Mouse (Mus musculus) embryo, embryonic 10.5 days (tissue): ENCODE measurements around the gene Mif.
"Not testable (repeated sequence)": the region's sequence is repeated elsewhere in the genome, so short reads cannot be mapped to it uniquely, and the experiment has no call there.

Source experiments
- DNase-seq: peaks from one replicate; pipeline ENCODE4 v3.0.0-alpha.2; 2015; ENCODE audit warnings: low spot score

Mif gene

DNA sequence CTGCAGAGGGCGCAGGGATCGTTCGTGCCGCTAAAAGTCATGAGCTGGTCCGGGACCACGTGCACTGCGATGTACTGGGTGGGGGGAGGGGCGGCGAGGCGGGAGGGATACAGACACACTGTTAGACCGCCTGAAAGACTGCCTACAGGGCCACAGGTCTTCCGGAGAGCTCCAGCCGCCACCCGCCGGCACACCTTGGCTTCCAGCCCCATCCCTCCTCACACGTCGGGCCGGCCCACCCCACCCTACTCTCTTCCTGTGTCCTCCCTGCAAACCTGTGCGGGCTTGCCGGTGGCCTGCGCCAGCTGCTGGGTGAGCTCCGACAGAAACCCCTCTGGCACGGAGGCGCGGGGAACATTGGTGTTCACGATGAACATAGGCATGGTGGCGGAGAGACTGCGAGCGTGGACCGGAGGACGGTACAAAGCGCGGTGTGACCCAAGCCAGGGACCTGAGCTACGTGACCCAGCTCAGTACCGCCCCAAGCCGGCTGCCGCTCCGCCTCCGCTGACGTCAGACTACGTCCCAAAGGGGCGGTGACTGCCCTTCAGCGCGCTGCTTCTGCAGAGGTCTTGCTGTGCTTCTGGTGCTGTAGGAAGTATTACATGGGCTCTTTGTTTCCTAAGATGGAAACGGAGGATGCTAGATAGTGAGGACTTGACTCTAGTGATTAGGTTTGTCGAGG is at the start of gene Mif:
Gene Mif, minus strand, starts transcription at position 455 of the 685 bp plus-strand sequence.
- DNase-seq, result peak; percentile 96

DNA sequence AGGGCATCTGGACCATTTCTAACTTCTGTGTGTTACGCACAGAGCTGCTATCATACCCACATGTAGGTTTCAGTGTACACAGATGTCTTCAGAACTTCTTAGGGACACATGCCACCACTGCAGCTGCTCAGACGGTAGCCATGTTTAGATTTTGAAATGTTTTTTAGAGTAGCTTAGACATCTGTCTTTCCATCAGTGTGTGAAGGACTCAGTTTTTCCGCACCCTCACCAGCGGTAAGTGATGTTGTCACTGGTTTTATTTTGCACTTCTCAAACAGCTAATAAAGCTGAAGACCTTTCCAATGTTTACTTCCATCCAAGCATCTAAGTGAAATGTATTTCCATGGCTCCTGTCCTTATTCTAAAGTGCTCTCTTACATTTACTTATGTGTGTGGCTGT is 46.8 kb upstream of the Mif start:
- no peak for DNase-seq

- no peak for DNase-seq
These were observed 44.4 kb upstream of the Mif start for GRCm38 (mm10) chr10:75904391-75904790.

DNA sequence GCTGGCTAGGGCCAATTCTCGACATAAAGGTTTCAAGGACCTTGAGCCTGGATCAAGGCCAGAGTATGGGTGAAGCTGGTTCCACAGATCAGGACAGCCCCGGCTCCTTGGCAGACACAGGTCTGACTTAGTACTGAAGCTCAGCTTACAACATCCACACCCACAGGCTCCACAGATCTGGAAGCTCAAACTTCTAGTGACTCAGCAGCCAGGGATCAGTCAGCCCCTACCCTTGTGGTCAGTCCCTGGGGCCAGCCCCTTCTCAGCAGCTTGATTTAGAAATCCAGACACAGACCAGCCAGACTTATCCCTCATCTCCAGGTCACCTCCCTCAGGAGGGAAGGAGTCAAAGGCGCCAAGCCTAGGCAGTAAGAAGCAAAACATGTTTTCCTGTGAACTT is 38.8 kb upstream of the Mif start:
- DNase-seq, result no peak

DNA sequence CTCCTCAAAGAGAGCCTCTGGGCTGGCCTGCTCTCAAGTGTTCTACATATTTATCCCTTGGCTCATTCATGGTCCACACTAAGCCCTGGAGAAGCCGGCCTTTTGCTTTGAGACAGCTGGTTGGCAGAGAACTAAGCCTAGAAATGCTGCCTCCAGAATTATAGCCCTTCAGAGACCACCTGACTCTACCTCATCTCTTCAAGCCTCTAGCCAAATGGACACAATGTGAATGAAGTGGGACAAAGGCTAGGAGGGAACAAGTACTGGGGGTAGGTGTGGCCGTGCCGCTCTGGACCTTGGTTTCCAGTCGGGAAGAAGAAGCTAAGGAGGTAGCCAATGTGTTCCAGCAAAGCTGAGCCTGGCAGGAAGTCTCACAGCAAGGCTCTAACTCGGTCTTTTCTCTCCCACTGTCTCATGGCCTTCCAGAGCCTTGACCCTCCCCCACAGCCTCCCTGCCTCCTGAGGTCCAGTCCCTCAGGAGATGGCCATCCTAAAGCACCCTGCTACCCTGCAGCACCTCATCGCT is 38.1 kb upstream of the Mif start:
- no peak for DNase-seq

DNA sequence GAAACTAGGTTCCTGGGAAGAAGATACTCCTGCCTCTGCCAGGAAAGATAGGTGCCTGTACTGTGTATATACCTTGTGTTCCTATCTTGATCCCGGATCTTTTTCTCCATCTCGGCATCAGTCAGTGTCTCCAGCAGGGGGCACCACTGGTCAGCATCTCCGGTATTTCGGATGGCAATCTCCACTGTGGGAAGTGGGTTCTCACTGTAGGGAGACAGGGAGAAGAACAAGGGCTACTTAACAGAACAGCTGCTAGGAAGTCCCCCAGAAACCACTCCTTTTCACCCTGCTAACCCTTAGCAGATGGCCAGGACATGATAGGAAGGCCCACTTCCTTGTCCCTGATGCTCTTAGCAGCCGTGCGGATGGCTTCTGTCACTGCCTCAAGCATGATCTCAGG is 37.3 kb upstream of the Mif start:
- peak; percentile 83 for DNase-seq

GRCm38 (mm10) chr10:75896208-75896607 is 36.2 kb upstream of the Mif start:
- DNase-seq, result no peak

DNA sequence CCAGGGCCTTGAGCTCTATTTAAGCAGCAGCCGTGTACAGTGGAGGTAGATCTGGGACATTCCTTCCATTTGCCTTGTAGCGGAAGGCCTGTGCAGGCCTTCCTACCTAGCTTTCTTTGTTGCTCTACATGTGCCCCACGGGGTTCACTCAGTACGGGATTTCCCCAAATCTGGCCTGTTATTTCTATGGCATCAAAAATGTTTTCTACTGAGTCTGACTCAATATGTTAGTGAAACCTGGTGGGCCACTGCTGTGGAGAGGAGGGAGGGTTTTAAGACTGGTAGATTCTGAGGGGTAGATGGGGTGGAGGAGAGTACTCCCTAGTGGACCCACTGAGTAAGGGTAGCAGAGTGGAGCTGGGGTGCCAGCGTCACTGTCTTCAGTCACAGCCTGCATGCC is 35.7 kb upstream of the Mif start:
- DNase-seq, result no peak

GRCm38 (mm10) chr10:75894601-75895000 is 34.6 kb upstream of the Mif start:
- no peak for DNase-seq

- peak; percentile 98 for DNase-seq
These were observed 33.2 kb upstream of the Mif start, which contains the start of gene Derl3 for GRCm38 (mm10) chr10:75893089-75893750. TSS of gene Derl3 (plus strand) at chr10:75893413.

DNA sequence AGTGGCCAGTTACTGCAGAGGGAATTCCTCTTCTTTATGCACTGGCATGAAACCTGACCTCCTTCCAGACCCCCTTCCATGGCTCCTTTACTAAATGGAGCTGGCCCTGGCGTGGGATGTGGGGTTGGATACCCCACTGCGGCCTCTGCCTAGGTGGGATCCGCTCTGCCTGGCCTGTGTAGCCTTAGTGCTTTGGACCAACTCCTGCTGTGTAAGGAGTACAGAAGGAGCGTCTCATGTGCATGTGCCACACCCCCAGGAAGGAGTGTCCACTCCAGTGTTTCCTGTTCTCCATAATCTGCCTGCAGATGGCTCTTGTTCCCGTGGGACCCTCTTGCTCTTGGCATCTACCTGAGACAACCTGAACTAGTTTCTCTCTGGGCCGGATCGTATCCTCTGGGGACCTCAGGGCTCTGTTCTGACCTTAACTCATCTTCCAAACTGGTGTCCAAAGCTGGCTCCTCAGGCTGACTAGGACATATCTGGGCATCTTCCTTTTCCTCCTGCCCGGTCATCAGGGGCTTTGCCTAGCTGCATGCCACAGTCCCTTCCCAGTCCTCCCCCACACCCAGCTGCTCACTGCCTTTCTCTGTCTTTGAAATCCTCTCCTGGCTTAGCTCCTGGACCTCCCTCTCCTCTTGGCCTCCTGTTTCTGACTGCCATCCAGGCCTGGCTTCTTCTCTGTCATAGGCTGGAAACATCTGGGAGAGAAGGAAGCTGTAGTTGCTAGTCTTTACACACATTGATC is 29.5 kb upstream of the Mif start:
- DNase-seq, result peak; percentile 10

DNA sequence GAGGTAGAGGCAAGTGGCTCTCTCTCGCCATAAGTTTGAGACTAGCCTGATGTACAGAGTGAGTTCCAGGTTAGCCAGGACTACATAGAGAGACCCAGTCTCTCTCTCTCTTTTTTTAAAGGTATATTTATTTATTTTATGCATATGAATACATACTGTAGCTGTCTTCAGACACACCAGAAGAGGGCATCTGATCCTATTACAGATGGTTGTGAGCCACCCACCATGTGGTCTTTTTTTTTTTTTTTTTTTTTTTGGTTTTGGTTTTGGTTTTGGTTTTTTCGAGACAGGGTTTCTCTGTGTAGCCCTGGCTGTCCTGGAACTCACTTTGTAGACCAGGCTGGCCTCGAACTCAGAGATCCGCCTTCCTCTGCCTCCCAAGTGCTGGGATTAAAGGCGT is 27.5 kb upstream of the Mif start:
- not testable (repeated sequence) for DNase-seq

DNA sequence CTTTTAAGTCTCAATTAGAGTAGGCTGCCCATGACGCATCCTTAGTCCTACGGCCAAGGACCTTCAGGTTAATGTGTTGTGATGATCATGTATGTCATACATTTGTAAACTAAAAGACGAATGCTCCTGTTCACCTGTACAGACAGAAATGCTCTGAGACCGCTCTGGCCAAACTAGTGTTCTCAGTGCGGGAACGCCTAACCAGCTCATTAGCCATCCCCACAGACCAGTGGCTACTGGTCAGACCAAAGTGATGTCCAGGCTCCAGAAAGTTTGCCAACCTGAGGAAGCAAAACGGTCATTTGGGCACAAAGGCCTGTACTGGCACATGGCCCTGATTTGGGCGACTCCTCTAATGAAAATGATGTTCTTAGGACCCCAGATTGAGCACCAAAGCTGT is 24.7 kb upstream of the Mif start:
- DNase-seq, result no peak

DNA sequence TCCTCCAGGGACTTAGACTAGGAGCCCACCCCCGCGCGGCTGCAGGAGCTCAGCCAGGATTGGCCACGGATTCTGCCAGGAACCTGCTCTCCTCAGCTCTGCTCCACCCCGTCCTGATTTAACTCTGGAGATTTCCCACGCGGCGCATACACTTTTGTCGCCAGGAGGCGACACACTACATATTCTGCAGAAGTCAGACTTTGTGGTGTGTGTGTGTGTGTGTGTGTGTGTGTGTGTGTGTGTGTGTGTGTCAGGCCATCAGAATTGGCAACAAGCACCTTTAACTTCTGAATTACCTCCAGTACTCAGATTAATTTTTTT is 23.2 kb upstream of the Mif start:
- peak; percentile 87 for DNase-seq

DNA sequence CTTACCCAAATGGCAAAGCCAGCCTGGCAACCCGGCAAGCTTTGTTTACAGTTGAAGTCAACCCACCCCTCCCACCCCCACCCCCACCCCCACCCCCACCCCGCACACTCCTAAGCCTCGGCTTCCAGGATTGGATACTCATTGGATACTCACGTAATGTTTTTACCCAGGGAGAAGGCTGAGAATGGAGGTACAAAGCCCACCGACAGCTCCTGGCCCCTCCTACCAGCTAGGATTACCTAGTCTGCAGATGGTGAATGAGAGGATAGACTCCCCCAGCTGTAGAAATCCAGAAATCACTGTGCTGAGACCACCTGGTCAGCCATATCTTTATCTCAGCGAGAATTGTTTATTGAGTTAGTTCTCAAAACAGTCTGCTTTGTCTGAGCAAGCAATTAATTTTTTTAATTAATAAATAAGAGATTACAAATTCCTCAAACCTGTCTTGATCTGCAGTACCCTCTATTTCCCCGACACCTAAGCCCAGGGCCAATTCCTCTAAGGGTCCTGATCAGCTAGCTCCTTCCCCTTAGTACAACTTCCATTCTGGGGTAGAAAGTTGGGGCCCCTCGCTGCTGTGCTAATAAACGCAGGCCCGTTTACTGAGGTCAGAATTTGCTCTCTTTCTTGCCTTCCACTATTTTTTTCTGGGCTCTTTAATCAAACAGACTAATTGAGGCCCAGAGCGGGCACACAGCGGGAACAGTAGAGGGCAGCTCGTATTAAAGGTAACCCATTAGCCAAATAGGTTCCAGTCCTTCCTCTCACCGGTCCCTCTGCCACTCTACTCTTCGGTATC is 22.6 kb upstream of the Mif start:
- DNase-seq, result peak; percentile 45

DNA sequence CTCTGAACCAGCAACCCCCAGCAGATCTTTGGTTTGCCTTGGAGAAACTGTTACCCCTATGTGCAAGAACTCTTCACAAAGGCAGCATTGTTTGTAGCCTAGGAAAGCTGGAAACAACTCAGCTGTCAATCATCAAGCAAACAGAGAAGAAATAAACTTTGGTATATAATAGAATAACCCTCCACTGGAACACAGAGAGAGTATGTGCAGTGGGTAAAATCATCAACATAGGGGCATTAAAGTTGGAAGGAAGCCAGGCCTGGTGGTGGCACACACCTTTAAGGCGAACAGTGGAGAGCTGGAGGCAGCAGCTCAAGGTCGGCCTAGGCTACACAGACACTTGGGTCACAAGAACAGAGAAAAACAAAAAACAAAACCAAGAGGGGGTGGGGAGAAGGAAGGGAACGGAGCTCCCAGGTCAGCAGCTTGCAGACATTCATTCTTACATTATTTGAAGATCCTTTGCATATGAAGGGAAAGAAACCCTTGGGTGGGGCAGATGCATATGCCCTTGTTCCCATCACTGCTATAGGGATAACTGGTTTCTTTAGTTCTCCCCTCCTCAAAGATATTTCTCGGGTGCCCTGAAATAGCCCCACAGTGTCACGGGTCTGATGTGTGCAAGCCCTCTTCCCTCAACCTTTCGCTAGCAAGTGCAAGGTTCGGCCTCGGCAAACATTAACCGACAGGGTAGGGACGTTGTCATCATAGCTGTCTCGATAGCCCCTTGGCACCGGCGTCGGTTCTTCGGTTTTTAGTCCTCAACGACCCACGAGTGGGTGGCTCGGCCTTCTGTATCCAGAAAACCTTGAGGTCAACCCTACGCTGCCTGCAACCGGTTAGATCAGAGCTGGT is 21.8 kb upstream of the Mif start:
- DNase-seq, result peak; percentile 32

DNA sequence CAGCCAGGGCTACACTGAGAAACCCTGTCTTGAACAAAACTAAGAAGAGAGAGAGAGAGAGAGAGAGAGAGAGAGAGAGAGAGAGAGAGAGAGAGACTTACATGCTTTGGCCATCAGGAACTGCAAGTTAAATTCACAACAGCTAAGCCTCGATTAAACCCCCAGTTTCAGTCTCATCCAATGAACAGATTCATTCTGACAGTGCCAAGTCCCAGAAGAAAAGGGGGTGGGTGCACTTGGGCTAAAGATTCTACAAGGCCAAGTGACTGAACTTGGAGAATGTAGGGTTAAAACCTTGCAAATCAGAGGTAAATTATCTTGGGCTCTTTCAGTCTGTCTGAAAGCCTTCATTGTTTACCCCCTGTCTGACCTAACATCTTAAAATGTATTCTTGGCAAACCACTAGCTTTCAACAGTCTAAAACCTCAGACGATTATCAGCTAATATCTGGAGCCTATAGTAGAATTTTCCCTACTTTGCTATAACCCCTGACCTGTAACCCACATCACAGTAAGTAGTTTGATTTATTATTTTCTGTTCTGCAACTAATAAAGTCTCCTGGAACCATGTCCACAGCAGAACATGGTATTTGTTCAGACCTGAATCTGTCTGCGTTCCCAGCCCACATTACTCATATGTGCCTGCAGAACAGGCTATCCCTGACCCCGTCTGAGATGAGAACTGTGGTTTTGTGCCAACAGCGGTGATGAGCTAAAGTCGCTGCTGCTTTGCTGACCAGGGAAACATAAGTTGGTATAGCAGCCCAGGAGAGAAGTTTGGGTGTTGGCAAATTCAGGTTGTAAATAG is 20.9 kb upstream of the Mif start:
- no peak for DNase-seq

- DNase-seq, result no peak
These were observed 20.3 kb upstream of the Mif start for GRCm38 (mm10) chr10:75880351-75880750.

DNA sequence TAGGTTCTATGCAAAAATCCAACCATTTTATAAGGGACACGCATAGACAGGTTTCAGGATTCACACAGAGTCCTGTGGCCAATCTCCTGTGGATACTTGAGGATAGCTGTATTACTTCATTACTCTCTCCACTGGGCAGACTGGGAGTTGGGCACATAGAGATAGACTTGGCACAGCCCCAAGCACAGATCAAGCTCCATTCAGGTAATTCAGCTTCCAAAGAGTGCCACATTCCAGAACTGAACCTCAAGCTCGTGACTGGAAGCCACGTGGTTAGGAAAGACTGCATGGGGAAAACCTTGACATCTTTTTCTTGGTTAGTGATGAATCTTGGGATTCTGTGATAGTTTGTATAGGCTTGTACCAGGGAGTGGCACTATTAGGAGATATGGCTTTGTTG is 18.8 kb upstream of the Mif start:
- DNase-seq, result no peak

DNA sequence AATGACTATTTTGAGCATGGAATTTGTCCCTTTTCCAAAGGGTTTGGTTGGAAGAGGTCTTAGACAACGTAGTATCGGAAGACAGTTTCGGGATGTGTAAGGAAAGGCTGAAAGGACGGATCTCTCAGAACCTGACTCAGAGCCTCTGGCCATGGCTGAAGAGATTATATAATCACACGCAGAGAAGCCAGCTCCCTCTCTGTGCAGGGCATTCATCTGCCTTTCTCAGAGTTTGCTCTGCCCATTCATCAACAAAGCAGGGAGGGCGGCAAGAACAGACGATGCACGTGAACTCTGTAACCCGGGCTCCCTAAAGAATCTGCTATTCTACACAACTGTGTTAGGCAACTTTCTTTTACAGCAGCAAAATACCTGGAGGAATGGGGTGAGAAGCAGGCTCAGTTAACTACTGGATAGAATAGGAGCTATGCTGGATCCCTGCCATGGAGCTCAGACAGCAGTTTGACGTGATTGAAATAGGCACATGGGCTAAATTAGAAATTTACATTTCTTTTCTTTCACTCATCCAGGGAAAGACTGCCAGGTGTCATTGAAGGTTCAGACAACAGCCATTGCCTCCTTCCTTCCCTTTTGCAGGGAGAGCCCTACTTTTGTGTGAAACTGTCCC is 13.6 kb upstream of the Mif start:
- peak; percentile 55 for DNase-seq
